Mouse (Mus musculus) lung, adult 2 months (tissue): Measurements from ENCODE around the gene Barhl1.

Experiments
- CTCF ChIP-seq: fragments of 200-500 bp; IDR thresholded peaks from 2 replicates; pipeline ENCODE4 v1.5.1; 2011; ENCODE audit warnings: mild to moderate bottlenecking, low read length, control low read depth; ENCODE audit not compliant: insufficient read depth
- POLR2A ChIP-seq: fragments of 200-500 bp; IDR thresholded peaks from 2 replicates; pipeline ENCODE4 v1.6.1; 2011; ENCODE audit warnings: low read depth, mild to moderate bottlenecking, control low read depth, low read length, borderline replicate concordance; ENCODE audit errors: extremely low read depth

- no peak for TF ChIP-seq CTCF
- TF ChIP-seq POLR2A, result no peak
These were observed 49.0 kb downstream of the Barhl1 start for GRCm38 (mm10) chr2:28867495-28867894.
